Mouse (Mus musculus): ENCODE measurements at regions not wholly inside any gene's neighbourhood (a gene's known extent, or its start where the extent isn't known, plus 50 kb on each side); places are given as distances from the start of the nearest gene placed in this dataset.

- no peak for DNase-seq
These were observed 495.3 kb upstream of the Gm5415 start for GRCm38 (mm10) chr1:33042424-33042823.

DNA sequence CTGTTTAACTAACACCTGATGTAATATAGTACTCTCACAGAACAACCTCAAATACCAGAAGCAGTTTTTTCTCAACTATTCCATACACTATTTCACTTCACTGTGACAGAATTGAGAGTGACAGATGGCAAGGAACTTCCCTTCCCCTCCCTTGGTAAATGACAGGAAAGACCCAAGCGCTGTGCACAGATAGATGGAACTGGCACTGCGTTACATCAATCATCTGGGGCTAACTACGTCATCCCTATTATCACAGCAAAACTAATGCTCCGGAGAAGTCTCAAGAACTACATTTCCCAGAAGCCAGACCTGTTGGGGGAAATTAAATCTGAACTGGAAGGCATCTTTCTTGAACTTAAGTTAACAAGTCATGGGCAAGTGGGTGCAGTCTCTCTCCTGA lies 493.6 kb upstream of the Gm5415 start:
- DNase-seq, result no peak

DNA sequence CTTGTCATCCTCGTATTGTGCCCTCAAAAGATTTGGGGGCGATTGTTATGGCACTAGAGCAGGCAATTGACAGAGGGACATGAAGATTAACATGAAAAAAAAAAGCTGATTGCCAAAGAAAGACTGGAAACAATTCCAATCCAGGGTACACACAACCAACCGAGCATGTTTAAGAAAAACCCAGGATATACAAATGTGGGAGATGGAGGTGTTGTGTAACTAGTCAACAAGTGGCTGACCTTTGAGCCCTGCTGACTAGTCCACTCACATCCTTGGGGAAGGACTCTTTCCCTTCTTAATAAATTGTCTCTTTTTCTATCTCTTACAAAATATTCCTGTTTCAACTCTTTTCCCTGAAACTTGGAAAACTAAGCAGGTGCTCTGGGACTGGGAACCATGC lies 484.9 kb upstream of the Gm5415 start:
- DNase-seq, result no peak

GRCm38 (mm10) chr1:33026683-33027415 lies 479.8 kb upstream of the Gm5415 start:
- DNase-seq, result no peak

- no peak for DNase-seq
These were observed 478.3 kb upstream of the Gm5415 start for GRCm38 (mm10) chr1:33025379-33025778.

GRCm38 (mm10) chr1:33022852-33023251 lies 475.8 kb upstream of the Gm5415 start:
- no peak for DNase-seq

DNA sequence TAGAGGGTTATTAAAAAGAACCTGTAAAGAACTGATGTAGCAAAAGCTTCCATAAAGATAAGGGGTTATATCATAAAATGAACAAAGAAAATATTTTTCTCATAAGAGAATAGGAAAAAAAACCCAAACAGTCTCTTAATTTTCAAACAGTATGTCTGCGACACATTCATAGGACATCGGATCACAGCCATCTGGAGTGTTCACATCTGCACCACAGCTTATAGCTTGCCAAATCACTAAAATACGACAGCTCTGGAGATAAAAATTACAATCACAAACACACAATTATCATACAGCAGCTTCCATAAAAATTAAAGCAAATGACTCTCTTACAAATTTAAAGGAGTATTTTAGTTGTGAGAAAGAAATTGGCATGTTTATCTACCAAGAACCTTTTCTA lies 456.9 kb upstream of the Gm5415 start:
- DNase-seq, result no peak

DNA sequence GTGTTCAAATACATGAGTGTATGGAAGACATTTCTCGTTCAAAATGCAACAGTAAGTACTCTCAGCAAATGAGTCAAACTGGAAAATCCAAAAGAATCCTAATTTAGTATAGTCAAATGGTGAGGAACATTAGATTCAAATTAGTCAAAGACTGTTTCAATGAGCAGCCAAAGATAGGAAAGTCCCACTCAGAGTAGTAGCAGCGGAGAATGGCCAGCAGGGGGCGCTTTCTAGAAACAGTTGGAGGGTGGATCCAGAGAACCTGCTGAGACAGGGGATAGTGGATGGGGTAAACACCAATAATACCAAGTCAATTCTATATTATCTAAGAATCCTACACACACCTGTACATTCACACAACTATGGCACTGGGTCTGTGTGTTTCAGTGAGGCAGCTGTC lies 417.9 kb upstream of the Gm5415 start:
- peak; percentile 19 for DNase-seq

DNA sequence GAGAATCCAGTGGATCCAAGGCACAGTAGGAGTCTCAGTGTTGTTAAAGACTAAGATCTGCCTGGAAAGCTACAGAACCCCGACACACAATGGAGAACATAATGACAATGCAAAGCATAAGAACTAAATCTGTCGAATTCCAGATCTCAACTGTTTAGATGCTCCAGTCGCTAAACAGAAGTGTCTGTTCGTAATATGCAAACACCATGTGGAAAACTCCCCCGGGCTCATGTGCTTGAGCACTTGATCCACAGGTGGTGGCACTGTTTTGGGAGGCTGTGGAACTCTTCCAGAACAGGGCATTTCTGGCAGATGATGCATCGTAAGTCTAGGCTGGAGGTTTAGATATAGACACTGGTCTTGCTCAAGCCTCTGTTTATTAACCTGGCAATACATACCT lies 412.2 kb upstream of the Gm5415 start:
- DNase-seq, result no peak

DNA sequence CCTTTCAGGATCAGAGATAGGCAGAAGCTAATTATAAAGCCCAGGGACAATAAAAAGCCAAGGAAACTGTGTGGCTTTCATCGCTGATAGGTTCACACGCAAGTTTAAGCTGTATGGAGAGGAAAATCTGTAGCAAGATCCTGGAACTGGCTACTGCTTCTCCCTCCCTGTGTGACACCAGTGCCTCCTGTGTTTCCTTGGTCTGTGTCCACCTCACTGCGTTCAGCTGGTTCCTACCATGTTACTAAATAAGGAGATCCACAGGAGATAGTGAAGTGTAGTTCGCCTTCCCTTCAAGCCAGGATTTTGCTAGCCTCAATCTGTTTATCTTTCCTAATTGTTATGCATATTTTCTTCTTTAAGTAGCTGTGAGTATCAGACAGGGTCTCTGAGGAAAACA lies 399.2 kb upstream of the Gm5415 start:
- DNase-seq, result no peak

GRCm38 (mm10) chr1:32930381-32930780 lies 383.3 kb upstream of the Gm5415 start:
- peak; percentile 29 for DNase-seq

- DNase-seq, result no peak
These were observed 355.3 kb upstream of the Gm5415 start for GRCm38 (mm10) chr1:32902437-32902836.

DNA sequence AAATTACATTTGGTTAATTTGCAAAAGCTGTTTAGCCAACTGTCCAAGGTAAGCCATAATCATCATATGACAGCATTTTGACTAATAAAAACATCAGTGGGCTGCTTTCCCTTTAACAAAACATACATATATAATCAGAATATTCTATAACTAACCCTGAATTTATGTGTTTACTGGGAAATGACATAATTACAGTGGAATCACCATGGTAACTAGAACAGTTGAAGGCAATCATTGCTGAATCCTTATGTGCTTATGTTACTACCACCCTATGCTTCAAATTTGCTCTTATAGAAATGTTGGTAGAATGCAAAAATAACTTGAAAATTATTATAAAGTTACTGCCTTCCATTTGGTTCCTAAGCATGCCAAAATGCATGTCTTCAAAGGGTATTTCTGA lies 340.6 kb upstream of the Gm5415 start:
- DNase-seq, result no peak

DNA sequence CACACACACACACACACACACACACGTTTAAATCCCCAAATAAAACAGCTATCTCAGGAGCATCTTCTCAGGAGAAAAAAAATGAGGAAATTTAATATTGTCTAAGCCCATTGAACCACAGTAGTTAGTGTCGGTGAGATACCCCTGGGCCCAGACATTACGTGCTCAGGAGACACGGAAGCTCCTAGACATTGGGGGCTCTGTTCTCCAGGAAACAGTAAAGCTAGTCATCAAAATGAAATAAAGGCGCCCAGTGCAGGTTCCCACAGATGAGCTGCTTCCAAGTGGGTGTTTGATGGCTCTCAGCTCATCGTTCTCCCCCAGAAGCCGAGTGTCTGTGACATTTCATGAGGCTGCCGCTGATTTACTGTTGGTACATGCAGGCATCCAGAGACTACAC lies 325.8 kb upstream of the Gm5415 start:
- DNase-seq, result no peak

DNA sequence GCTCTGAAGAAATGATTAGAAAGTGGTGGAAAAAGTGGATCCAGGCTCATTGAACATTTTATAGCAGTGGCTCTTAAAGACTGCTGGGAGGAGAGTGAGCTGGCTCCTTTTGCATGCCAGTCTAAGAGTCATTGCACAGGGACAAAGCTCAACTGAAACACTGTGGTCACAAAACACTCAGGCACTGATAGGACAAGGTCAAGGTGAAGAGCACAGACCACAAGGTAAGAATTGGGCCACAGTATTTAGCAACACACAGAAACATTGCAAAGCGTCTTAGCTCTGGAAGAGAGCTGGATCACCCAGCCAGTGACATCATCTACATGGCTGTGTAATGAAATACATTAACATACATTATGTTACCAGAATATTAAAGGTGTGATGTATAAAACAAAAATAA lies 319.0 kb upstream of the Gm5415 start:
- DNase-seq, result peak; percentile 28

DNA sequence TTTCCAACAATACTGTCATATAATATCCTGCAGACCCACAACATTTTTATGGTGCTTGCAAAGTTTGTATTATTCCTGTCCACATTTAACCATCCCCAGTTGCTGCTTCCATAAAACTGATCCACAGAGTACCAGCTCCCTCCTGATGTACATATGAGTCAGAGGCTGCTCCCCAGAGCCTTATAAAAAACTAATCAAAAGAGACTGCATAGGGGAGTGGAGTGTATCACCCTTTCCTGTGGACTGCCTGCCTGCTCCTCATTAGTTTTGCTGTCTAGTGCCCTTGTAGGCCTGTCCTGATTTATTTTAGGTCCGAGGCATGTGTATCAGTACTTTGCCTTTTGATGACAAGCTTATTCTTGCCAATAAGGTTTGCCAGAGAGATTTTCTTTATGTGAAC lies 310.9 kb upstream of the Gm5415 start:
- no peak for DNase-seq
